Mouse (Mus musculus): Measurements from ENCODE around the gene Siah3. TPM values are rescaled to one million over a fixed set of nuclear protein-coding genes. Genes with fewer than 3 reads are reported as not detected.
A peak's percentile ranks its signal among the peaks of the same experiment; 100 is the strongest.
"Not testable (repeated sequence)": the region's sequence is repeated elsewhere in the genome, so short reads cannot be mapped to it uniquely, and the experiment has no call there.

Siah3 gene
- polyA plus RNA-seq, 1 experiment from 2014 or later: 0.43 TPM

DNA sequence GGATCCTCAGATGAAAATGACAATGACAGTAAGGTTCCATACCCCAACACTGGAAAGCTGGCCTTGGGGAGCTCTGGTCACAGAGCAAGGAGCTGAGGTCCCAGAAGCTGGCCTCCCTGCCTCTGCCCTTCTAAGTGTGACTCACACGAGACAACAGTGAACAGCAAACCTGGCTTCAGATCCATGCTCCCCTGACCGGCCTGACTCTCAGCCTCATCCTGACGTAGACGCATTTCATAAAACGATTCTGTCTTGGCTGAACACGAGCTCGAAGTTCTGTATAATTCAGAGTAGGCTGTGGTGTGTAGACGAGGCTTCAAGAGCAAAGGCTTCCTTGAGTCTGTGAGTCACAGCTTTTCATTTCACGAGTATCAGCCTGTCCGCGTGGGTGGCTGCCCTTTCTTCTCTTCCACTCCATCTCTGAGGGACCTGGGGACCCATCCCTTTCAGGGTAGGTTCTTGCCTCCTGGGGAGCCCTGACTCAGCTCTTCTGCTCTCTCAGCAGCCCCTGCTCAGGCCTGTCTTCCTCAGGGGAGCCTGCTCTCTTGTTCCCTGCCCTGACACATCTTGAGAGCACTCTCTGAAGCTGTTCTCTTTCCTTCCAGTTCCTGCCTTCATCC, 11.2 kb upstream of the Siah3 start:
- WGBS: 82% methylated on average over 11 of the region's 11 CpGs
- Histone ChIP-seq H3K9ac (ENCODE audit: low read depth, low read length) (no peak overlapping the region), H3K4me2 (ENCODE audit: low read depth, low read length) (no peak overlapping the region), H3K36me3 (ENCODE audit: control insufficient read depth, insufficient read depth, low read length) (no peaks in the 10 kb centered on the region), H3K27me3 (replicated peaks; ENCODE audit: control insufficient read depth, insufficient read depth, low read length) (no peaks in the 10 kb centered on the region), H3K27ac (replicated peaks; ENCODE audit: low read depth, low read length) (no peak overlapping the region), H3K4me3 (ENCODE audit: low read depth, low read length) (no peak overlapping the region), H3K4me1 (ENCODE audit: control insufficient read depth, insufficient read depth, low read length) (peaks cover 5% of the 10 kb centered on the region; the same call in 1 of the 2 replicates), H3K9me3 (ENCODE audit: control insufficient read depth, low read length) (no peaks in the 10 kb centered on the region)
- DNase-seq (ENCODE audit: low spot score) (no peak), ATAC-seq (ENCODE audit: low read depth) (no peak)

GRCm38 (mm10) chr14:75445281-75445947, 10.4 kb upstream of the Siah3 start:
- peak; percentile 94 for ATAC-seq (ENCODE audit: low read depth)
- no peak overlapping the region for H3K27ac ChIP-seq (replicated peaks; ENCODE audit: low read depth, low read length)
- peaks cover 5% of the 10 kb centered on the region; the same call in 1 of the 2 replicates for H3K4me1 ChIP-seq (ENCODE audit: control insufficient read depth, insufficient read depth, low read length)
- peak overlapping the region; percentile 28 for H3K4me3 ChIP-seq (ENCODE audit: low read depth, low read length)
- H3K9me3 ChIP-seq (ENCODE audit: control insufficient read depth, low read length): no peaks in the 10 kb centered on the region
- H3K9ac ChIP-seq (ENCODE audit: low read depth, low read length): peak overlapping the region; percentile 32; the same call in 1 of the 2 replicates
- no peaks in the 10 kb centered on the region for H3K27me3 ChIP-seq (replicated peaks; ENCODE audit: control insufficient read depth, insufficient read depth, low read length)
- peak overlapping the region; percentile 71 for H3K4me2 ChIP-seq (ENCODE audit: low read depth, low read length)
- no peaks in the 10 kb centered on the region for H3K36me3 ChIP-seq (ENCODE audit: control insufficient read depth, insufficient read depth, low read length)
- WGBS: 6% methylated on average over 15 of the region's 15 CpGs
- peak; percentile 87 for DNase-seq (ENCODE audit: low spot score)

DNA sequence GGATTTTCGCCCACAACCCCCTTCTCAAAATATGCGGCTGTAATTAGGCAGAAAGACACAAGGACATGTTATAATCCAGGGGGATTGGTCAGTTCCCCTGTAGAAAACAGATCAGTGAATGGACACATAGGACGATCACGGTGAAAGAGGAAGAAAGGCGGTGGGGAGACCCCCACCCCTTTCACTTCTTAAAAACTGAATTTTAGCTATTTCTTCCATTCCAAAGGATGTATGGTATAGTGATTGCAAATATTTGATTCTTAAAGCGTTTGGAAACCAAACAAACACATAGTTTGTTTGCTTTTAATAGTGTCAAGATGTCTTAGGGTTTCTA, 9.9 kb upstream of the Siah3 start:
- peak overlapping the region; percentile 71 for H3K4me2 ChIP-seq (ENCODE audit: low read depth, low read length)
- no peak for DNase-seq (ENCODE audit: low spot score)
- H3K9me3 ChIP-seq (ENCODE audit: control insufficient read depth, low read length): no peaks in the 10 kb centered on the region
- peak overlapping the region; percentile 32; the same call in 1 of the 2 replicates for H3K9ac ChIP-seq (ENCODE audit: low read depth, low read length)
- H3K27ac ChIP-seq (replicated peaks; ENCODE audit: low read depth, low read length): no peak overlapping the region
- 28% methylated on average over 6 of the region's 6 CpGs for WGBS
- H3K36me3 ChIP-seq (ENCODE audit: control insufficient read depth, insufficient read depth, low read length): no peaks in the 10 kb centered on the region
- peaks cover 5% of the 10 kb centered on the region; the same call in 1 of the 2 replicates for H3K4me1 ChIP-seq (ENCODE audit: control insufficient read depth, insufficient read depth, low read length)
- H3K4me3 ChIP-seq (ENCODE audit: low read depth, low read length): peak overlapping the region; percentile 28
- H3K27me3 ChIP-seq (replicated peaks; ENCODE audit: control insufficient read depth, insufficient read depth, low read length): no peaks in the 10 kb centered on the region
- ATAC-seq (ENCODE audit: low read depth): no peak

GRCm38 (mm10) chr14:75446314-75446713, 9.5 kb upstream of the Siah3 start:
- not testable (repeated sequence) for H3K9ac ChIP-seq (ENCODE audit: low read depth, low read length); H3K27me3 ChIP-seq (replicated peaks; ENCODE audit: control insufficient read depth, insufficient read depth, low read length); DNase-seq (ENCODE audit: low spot score); H3K36me3 ChIP-seq (ENCODE audit: control insufficient read depth, insufficient read depth, low read length); H3K27ac ChIP-seq (replicated peaks; ENCODE audit: low read depth, low read length); H3K9me3 ChIP-seq (ENCODE audit: control insufficient read depth, low read length); H3K4me3 ChIP-seq (ENCODE audit: low read depth, low read length); ATAC-seq (ENCODE audit: low read depth); H3K4me1 ChIP-seq (ENCODE audit: control insufficient read depth, insufficient read depth, low read length)
- H3K4me2 ChIP-seq (ENCODE audit: low read depth, low read length): peak overlapping the region; percentile 71; the same call in 1 of the 2 replicates

GRCm38 (mm10) chr14:75453906-75454305, 1.9 kb upstream of the Siah3 start:
- 90% methylated on average over 4 of the region's 4 CpGs for whole genome bisulfite sequencing

DNA sequence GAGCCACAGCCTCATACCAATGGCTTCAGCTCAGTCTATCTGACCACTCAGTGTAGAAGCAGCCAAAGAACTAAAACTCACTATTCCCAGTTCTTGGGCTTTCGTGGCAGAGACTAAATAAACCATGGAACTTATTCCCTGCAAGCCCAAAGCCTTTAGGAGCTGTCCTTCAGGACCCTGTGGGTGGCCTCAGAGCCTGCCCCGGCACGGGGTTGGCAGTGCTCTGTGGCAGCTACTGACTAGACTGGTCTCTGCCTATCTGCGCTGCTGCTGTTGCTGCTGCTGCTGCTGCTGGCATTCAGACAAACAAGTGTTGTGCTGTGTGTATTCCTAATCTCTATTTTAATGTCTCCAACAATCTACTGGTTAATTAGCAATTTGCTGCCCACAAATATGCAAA, 1.1 kb upstream of the Siah3 start:
- Histone ChIP-seq H3K4me3 (ENCODE audit: low read depth, low read length) (no peak overlapping the region), H3K27me3 (replicated peaks; ENCODE audit: control insufficient read depth, insufficient read depth, low read length) (peaks cover 9% of the 10 kb centered on the region; the same call in 1 of the 2 replicates), H3K9ac (ENCODE audit: low read depth, low read length) (no peak overlapping the region), H3K27ac (replicated peaks; ENCODE audit: low read depth, low read length) (no peak overlapping the region), H3K36me3 (ENCODE audit: control insufficient read depth, insufficient read depth, low read length) (no peaks in the 10 kb centered on the region), H3K4me1 (ENCODE audit: control insufficient read depth, insufficient read depth, low read length) (peaks cover 11% of the 10 kb centered on the region; the same call in 1 of the 2 replicates), H3K4me2 (ENCODE audit: low read depth, low read length) (no peak overlapping the region; the same call in 1 of the 2 replicates), H3K9me3 (ENCODE audit: control insufficient read depth, low read length) (no peaks in the 10 kb centered on the region)
- 14% methylated on average over 4 of the region's 4 CpGs for WGBS
- ATAC-seq (ENCODE audit: low read depth) (no peak), DNase-seq (ENCODE audit: low spot score) (peak; percentile 76)

More at GRCm38 (mm10) chr14:75453906-75454305, 1.9 kb upstream of the Siah3 start:
- H3K27me3 ChIP-seq (replicated peaks; ENCODE audit: control insufficient read depth, insufficient read depth, low read length): peaks cover 9% of the 10 kb centered on the region; the same call in 1 of the 2 replicates
- H3K4me2 ChIP-seq (ENCODE audit: low read depth, low read length): no peak overlapping the region
- DNase-seq (ENCODE audit: low spot score): no peak
- no peak overlapping the region for H3K9ac ChIP-seq (ENCODE audit: low read depth, low read length)
- H3K4me1 ChIP-seq (ENCODE audit: control insufficient read depth, insufficient read depth, low read length): peaks cover 9% of the 10 kb centered on the region; the same call in 1 of the 2 replicates
- H3K9me3 ChIP-seq (ENCODE audit: control insufficient read depth, low read length): no peaks in the 10 kb centered on the region
- H3K36me3 ChIP-seq (ENCODE audit: control insufficient read depth, insufficient read depth, low read length): no peaks in the 10 kb centered on the region
- H3K4me3 ChIP-seq (ENCODE audit: low read depth, low read length): no peak overlapping the region
- ATAC-seq (ENCODE audit: low read depth): no peak
- no peak overlapping the region for H3K27ac ChIP-seq (replicated peaks; ENCODE audit: low read depth, low read length)

GRCm38 (mm10) chr14:75455361-75455742, 430 bp upstream of the Siah3 start:
- peak overlapping the region; percentile 71 for H3K4me2 ChIP-seq (ENCODE audit: low read depth, low read length)

GRCm38 (mm10) chr14:75456489-75457220, 873 bp downstream of the Siah3 start:
- no peaks in the 10 kb centered on the region for H3K36me3 ChIP-seq (ENCODE audit: control insufficient read depth, insufficient read depth, low read length)
- peak overlapping the region; percentile 36 for H3K4me3 ChIP-seq (ENCODE audit: low read depth, low read length)
- DNase-seq (ENCODE audit: low spot score) (peak; percentile 81), ATAC-seq (ENCODE audit: low read depth) (peak; percentile 84)
- no peaks in the 10 kb centered on the region for H3K9me3 ChIP-seq (ENCODE audit: control insufficient read depth, low read length)
- H3K9ac ChIP-seq (ENCODE audit: low read depth, low read length): peak overlapping the region; percentile 43
- H3K27ac ChIP-seq (replicated peaks; ENCODE audit: low read depth, low read length): no peak overlapping the region
- H3K27me3 ChIP-seq (replicated peaks; ENCODE audit: control insufficient read depth, insufficient read depth, low read length): peaks cover 9% of the 10 kb centered on the region; the same call in 1 of the 2 replicates
- H3K4me1 ChIP-seq (ENCODE audit: control insufficient read depth, insufficient read depth, low read length): peaks cover 13% of the 10 kb centered on the region; the same call in 1 of the 2 replicates
- WGBS: 2% methylated on average over 13 of the region's 13 CpGs
- H3K4me2 ChIP-seq (ENCODE audit: low read depth, low read length): peak overlapping the region; percentile 71

More at GRCm38 (mm10) chr14:75455361-75455742, 430 bp upstream of the Siah3 start:
- Histone ChIP-seq H3K4me3 (ENCODE audit: low read depth, low read length) (no peak overlapping the region), H3K27ac (replicated peaks; ENCODE audit: low read depth, low read length) (no peak overlapping the region), H3K4me1 (ENCODE audit: control insufficient read depth, insufficient read depth, low read length) (peaks cover 13% of the 10 kb centered on the region; the same call in 1 of the 2 replicates), H3K9me3 (ENCODE audit: control insufficient read depth, low read length) (no peaks in the 10 kb centered on the region), H3K9ac (ENCODE audit: low read depth, low read length) (no peak overlapping the region), H3K27me3 (replicated peaks; ENCODE audit: control insufficient read depth, insufficient read depth, low read length) (peaks cover 9% of the 10 kb centered on the region; the same call in 1 of the 2 replicates), H3K36me3 (ENCODE audit: control insufficient read depth, insufficient read depth, low read length) (no peaks in the 10 kb centered on the region)
- DNase-seq (ENCODE audit: low spot score): peak; percentile 20
- ATAC-seq (ENCODE audit: low read depth): no peak
- 24% methylated on average over 3 of the region's 3 CpGs for WGBS

Measured in embryonic facial prominence, embryonic 14.5 days (tissue).